Mouse (Mus musculus) retina, adult 2 months (tissue): ENCODE data around the gene Atp6v1g3.

Experiments used
- DNase-seq: peaks from one replicate; pipeline ENCODE4 v3.0.0-alpha.2; 2012; ENCODE audit warnings: low read depth, low spot score

The Atp6v1g3 gene

DNA sequence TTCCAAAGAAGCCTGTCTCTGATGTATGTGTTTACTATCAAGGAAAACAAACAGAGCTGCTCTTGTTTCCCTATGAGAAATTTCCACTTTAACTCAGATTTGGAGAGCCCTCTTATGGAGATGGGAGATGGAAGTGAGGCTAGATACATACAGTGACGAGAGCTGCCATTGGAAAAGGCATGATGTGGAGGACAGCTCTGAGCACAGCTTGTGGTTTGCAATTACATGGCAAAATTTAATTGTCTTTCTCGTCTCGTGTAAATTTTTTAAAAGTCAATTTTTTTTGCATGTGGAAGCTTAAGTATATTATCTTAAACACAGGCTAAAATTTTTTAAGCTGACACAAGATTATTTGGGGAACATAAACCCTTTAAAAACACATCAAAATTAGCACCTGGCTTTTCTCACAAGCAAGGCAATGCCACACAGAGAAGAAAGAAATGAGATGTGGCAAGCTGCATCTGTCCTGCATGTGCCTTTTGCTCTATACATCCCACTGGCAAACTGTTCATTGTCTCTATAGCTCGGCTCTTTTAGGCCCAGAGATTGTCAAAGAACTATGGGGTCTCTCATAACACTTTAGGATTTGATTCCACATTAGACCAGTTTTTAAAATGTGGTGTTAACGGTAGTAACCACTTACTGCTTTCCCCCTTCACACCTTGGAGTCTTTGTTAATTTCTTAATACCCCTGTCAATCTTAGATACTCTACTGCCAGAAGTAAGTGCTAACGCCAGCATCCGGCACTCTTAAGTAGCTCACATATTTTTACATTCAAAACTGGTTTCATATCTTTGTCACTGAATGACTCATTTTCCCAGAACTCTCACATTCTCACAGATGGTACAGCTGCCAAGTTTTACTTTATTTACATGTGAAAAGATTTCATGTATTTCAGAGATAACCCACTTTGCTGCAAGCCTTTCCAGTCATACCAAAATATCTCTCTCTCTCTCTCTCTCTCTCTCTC lies 16.2 kb downstream of the Atp6v1g3 start:
- DNase-seq: no peak

DNA sequence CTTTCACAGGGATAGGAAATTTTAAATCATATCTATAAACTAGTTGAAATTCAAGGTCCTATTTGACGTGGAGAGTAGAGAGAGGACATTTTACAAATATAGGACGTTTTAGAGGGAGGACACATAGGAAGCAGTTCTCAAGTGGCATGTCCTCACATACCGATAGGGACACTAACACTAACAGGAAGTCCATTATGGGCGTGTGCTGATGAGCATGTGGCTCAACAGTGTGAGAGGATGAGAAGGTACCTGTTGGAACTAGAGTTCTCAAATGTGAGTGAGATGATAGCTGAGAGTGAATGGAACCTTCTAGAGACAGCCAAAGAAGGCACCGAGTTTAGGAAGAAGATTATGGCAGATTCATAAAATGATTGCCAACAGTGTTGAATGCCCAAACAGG lies 17.9 kb downstream of the Atp6v1g3 start:
- no peak for DNase-seq

GRCm38 (mm10) chr1:138294487-138294886 lies 20.9 kb downstream of the Atp6v1g3 start:
- no peak for DNase-seq

- no peak for DNase-seq
Measured at GRCm38 (mm10) chr1:138298156-138298555, 24.6 kb downstream of the Atp6v1g3 start.

DNA sequence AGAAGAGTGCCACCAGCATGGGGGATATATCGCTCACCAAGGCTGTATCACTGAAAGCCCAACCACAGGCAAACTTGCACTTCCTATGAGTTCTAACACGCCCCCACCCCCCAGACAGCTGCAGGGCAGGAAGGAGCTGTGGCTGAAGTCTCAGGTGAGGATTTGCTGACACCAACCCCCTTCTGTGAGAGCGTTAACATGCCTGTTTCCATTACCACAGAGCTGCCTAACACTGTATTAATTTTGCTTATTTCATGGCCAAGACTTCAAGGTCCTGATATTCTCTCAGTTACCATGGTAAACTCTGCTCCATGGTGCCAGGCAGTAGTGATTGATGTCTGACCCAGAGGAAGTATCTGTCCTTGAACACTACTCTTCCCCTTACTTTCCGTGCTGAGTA lies 26.0 kb downstream of the Atp6v1g3 start:
- DNase-seq: no peak

- no peak for DNase-seq
Measured at GRCm38 (mm10) chr1:138301920-138302319, 28.4 kb downstream of the Atp6v1g3 start.

GRCm38 (mm10) chr1:138302756-138303155 lies 29.2 kb downstream of the Atp6v1g3 start:
- no peak for DNase-seq

DNA sequence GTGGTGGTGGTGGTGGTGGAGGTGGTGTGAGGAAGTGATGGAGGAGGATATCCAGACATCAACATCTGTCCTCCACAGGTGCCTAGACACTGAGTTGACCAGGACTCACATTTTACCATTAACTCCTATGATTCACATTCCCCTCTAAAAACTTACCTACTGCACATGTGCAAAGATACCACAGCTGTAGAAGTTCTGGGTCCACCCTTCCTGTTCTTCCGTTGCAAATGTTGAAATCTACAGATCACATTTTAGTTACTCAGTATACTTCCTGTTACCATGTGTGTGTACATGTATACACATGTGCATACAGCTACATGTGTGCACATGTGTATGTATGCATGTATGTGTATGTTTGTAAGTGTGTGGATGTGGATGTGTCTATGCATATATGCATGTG lies 29.8 kb downstream of the Atp6v1g3 start:
- DNase-seq: no peak

GRCm38 (mm10) chr1:138304141-138304915 lies 30.8 kb downstream of the Atp6v1g3 start:
- no peak for DNase-seq

- no peak for DNase-seq
Measured at GRCm38 (mm10) chr1:138322657-138323056, 49.1 kb downstream of the Atp6v1g3 start.

DNA sequence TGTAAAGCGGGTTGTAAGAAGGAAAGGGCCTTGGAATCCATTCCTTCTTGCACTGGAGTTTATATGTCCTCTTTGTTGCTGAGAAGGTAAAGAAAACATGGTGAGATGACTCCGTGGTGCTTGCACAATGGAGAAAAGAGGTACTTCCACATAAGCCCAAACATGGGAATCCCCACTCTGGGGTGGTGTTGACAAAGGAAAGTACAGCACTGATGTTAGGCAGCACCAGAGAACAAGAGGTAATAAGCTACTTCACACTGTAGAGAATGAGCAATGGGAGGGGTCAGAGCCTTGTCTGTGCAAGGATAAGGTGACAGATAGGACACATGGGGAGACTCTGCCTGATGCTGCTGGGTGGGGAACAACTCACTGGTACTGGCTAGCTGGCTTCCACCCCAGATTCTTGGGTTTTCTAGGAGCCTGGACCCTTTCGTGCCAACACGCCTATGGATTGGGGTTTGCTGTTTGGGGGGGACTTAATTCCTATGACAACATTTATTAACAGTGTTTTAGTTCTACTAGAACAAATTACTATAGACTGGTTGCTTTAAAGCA lies 49.6 kb downstream of the Atp6v1g3 start:
- DNase-seq: no peak

GRCm38 (mm10) chr1:138326091-138326490 lies 52.6 kb downstream of the Atp6v1g3 start:
- no peak for DNase-seq

DNA sequence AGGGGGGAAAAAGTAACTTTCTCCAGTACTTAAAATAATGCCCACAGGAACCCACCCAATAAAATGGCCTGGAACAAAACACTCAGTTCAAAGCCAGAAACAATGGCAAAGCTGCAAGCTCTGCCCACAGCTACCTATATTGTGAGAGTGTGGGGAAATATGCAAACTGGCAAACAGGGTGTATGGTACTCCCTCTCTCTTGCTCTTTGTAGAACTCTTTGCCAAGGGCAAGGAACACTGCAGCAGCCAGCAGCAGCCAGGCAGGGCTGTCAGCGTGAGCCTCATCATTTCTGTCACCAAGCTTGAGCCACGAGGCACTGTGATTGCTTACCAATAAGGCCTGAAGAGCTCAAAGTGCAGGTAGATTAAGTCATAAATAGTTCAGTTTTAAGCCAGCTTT lies 53.0 kb downstream of the Atp6v1g3 start:
- no peak for DNase-seq

DNA sequence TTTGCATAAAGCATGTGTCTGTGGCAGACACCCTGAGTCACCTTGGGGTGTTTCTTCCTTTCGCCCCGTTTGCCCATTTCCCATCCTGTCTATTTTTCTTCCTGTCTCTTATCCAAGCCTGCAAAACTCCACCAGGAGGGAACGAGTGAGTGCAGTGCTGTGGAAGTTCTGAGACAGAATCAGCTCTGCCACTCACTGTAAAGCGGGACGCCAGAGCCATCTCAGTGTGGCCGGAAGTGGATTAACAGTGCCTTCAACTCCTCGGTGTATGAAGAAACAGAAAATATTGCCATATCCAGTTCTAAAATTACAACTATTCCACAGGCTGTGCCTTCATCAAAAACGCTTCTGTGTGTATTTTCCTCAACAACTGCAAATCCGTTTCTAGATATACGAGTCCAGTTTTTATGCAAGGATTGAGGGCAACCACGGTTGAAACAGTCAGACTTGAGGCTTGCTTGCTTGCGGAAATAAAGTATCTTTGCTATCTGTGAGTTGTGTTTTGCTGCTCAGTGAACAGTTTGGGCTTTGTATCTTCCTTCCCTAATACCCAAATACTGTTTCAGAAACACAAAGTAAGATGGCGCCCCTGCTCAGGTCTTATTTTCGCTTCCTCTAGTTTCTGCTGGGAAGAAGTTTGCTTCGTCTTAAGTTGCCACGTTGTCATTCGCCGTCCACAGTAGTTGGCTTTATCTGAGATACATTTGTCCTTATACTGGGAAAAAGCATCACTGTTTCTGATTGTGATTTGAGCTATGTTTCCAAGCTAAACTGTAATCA lies 54.1 kb downstream of the Atp6v1g3 start:
- no peak for DNase-seq

GRCm38 (mm10) chr1:138328320-138328719 lies 54.8 kb downstream of the Atp6v1g3 start:
- peak; percentile 23 for DNase-seq

DNA sequence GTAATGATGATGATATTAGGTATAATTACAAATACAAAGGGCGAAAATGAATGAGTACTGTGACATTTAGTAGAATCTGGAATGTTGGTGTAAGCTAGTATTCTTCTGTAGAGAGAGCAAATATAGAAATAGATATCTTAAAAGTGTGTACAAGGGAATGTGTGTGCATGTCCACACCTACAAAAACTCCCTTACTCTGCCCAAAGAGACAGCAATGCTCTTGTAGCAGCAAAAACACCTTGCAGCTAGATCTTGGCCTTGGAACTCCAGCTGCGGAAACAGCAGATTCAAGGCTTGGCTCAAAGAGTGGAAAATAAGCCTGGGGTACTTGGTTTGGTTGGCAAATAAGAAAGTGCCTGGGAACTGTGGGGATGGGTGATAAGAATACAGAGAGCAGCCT lies 57.0 kb downstream of the Atp6v1g3 start:
- DNase-seq: no peak

- no peak for DNase-seq
Measured at GRCm38 (mm10) chr1:138331596-138331995, 58.1 kb downstream of the Atp6v1g3 start.

DNA sequence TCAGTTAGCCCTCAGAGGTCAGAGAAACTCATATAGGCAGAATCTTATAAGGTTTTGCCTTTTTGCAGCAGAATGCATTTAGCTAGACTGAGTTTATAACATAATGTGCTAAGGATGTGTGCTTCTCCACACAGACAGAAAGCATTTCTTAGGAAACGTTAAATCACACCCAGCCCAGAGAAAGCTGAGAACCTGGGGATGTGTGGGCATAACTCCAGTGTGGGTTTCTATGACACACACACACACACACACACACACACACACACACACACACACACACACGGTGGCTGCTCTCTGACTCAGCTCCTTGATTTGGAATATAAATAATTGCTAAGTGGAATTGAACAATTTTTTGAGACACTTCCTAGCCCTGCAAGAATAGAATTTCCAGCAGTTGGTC lies 61.2 kb downstream of the Atp6v1g3 start:
- no peak for DNase-seq

DNA sequence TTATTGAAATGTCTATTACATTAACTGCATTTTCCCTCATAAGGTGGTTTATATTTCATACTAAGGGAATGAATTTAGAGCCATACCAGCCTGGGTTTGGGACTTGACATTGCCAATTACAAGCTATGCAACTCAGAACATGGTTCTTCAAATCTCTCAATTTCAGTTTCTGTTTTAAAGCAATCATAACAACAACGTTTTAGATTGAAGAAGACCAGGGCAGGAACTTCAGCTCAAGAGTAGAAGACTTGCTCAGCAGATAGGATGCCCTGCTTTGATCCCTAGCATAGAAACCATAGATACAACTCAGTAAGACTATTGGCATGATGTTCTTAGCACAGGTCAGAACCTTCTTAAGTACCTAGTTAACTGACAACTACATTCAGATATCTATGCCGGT lies 63.9 kb downstream of the Atp6v1g3 start:
- no peak for DNase-seq
